Mouse (Mus musculus): Measurements from ENCODE around the gene Mup19.

DNA sequence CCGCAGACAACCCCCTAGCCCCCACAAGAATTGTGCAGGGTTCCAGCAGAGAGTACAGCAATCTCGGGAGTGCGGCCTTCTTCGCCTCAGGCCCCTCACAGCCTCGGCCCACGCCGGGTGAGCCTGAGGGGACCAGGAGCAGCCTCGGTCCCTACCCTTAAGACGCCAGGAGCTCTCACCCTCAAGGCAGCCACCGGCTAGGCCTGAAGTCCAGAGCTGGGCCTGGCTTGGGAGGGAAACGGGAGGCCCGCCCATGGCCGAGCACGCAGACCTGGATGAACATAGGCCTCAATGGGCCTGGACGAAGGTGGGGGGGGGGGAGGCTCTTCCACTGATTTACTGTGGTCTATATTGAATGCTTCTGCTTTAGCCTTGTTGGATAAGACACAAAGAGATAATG is 41.1 kb upstream of the Mup19 start:
- no peak for TF ChIP-seq CTCF (IDR thresholded peaks at IDR 0.05; ENCODE audit: low read depth)
- no peak for TF ChIP-seq EP300 (IDR thresholded peaks at IDR 0.05; ENCODE audit: low read depth)

All from liver, postnatal 0 days (tissue).